Mouse (Mus musculus): ENCODE results near the gene Gnai2. TPM values are rescaled to one million over a fixed set of nuclear protein-coding genes. Genes with fewer than 3 reads are reported as not detected.
"Not testable (repeated sequence)": the region's sequence is repeated elsewhere in the genome, so short reads cannot be mapped to it uniquely, and the experiment has no call there.

The Gnai2 gene
- polyA plus RNA-seq (2016; fragmentation: Nextera tagmentation; extraction: Ambion mirVana): 359 and 404 TPM in 2 replicates

- H3K27me3 ChIP-seq (ENCODE audit: insufficient read depth, poor library complexity, severe bottlenecking): no peaks in the 10 kb centered on the region
- H3K4me1 ChIP-seq: peaks cover 67% of the 10 kb centered on the region
- peak within 1 kb of the TSS; percentile 84 for H3K4me3 ChIP-seq
- 3% methylated on average over 38 of the region's 38 CpGs for WGBS
- H3K9me3 ChIP-seq: no peaks in the 10 kb centered on the region
- 0 out of 2 replicates have a peak, but pooled peaks cover 9% of the 10 kb centered on the region for H3K36me3 ChIP-seq
- peak within 1 kb of the TSS; percentile 94 for H3K27ac ChIP-seq
- peak; percentile 99 for DNase-seq (ENCODE audit: low spot score)
Observed at GRCm38 (mm10) chr9:107635279-107636028, at the start of gene Gnai2. TSS of gene Gnai2 (minus strand) at chr9:107635367.

GRCm38 (mm10) chr9:107682405-107682804 is 47.2 kb upstream of the Gnai2 start:
- H3K4me3 ChIP-seq: no peak overlapping the region
- 89% methylated on average over 20 of the region's 20 CpGs for WGBS
- no peak for DNase-seq (ENCODE audit: low spot score)
- peaks cover 35% of the 10 kb centered on the region for H3K36me3 ChIP-seq
- no peak overlapping the region for H3K27ac ChIP-seq
- peaks cover 34% of the 10 kb centered on the region for H3K27me3 ChIP-seq (ENCODE audit: insufficient read depth, poor library complexity, severe bottlenecking)
- H3K9me3 ChIP-seq: no peaks in the 10 kb centered on the region
- peaks cover 20% of the 10 kb centered on the region for H3K4me1 ChIP-seq

GRCm38 (mm10) chr9:107679501-107679900 is 44.3 kb upstream of the Gnai2 start, which contains the start of gene Gnat1:
TSS of gene Gnat1 (minus strand) at chr9:107679712.
- Histone ChIP-seq H3K27me3 (ENCODE audit: insufficient read depth, poor library complexity, severe bottlenecking) (peaks cover 62% of the 10 kb centered on the region), H3K27ac (no peak within 1 kb of the TSS), H3K4me3 (no peak within 1 kb of the TSS), H3K4me1 (peaks cover 27% of the 10 kb centered on the region), H3K36me3 (peaks cover 23% of the 10 kb centered on the region), H3K9me3 (no peaks in the 10 kb centered on the region)
- 41% methylated on average over 5 of the region's 5 CpGs for WGBS
- no peak for DNase-seq (ENCODE audit: low spot score)

GRCm38 (mm10) chr9:107678861-107679260 is 43.7 kb upstream of the Gnai2 start:
- peaks cover 65% of the 10 kb centered on the region for H3K27me3 ChIP-seq (ENCODE audit: insufficient read depth, poor library complexity, severe bottlenecking)
- 84% methylated on average over 2 of the region's 2 CpGs for WGBS
- no peaks in the 10 kb centered on the region for H3K9me3 ChIP-seq

GRCm38 (mm10) chr9:107677819-107678526 is 42.8 kb upstream of the Gnai2 start:
- WGBS: 33% methylated on average over 14 of the region's 14 CpGs

More at GRCm38 (mm10) chr9:107678861-107679260, 43.7 kb upstream of the Gnai2 start:
- Histone ChIP-seq H3K27ac (no peak overlapping the region), H3K4me1 (peaks cover 26% of the 10 kb centered on the region), H3K4me3 (no peak overlapping the region), H3K36me3 (peaks cover 18% of the 10 kb centered on the region)
- DNase-seq (ENCODE audit: low spot score): no peak

DNA sequence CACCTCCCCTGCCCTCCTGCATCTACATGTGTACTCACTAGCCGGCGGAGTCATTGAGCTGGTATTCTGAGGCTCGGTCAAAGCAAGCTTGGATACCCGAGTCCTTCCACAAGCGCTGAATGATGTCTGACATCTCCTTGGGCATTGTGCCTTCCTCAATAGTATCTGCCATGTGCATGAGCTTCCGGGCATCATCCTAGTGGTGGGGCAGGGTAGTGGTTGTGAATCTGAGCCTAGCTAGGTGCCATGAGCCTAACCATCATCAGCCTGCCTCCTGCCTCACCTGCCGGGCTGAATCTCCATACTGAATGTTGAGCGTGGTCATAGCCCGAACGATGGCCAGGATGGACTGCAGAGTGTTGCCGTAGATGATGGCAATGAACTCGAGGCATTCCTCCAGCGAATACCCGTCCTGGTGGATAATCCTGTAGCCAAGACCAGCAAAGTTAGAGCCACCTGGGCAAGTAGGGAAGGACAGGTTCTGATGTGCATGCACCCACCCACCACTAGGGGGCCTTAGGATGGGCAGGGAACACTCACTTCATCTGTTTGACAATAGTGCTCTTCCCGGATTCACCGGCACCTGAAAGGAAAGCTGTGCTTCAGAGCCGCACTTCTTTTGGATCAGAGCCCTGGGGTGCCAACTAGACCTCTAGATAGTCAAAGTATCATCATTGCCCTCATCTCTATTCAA is 42.1 kb upstream of the Gnai2 start:
- Histone ChIP-seq H3K36me3 (peaks cover 3% of the 10 kb centered on the region; the same call in 1 of the 2 replicates), H3K4me1 (peaks cover 19% of the 10 kb centered on the region), H3K27me3 (ENCODE audit: insufficient read depth, poor library complexity, severe bottlenecking) (peaks cover 67% of the 10 kb centered on the region), H3K9me3 (no peaks in the 10 kb centered on the region), H3K27ac (no peak overlapping the region), H3K4me3 (no peak overlapping the region)
- 18% methylated on average over 17 of the region's 17 CpGs for WGBS
- DNase-seq (ENCODE audit: low spot score): no peak

More at GRCm38 (mm10) chr9:107677819-107678526, 42.8 kb upstream of the Gnai2 start:
- Histone ChIP-seq H3K27me3 (ENCODE audit: insufficient read depth, poor library complexity, severe bottlenecking) (peaks cover 67% of the 10 kb centered on the region), H3K4me1 (peaks cover 23% of the 10 kb centered on the region)
- H3K36me3 ChIP-seq; H3K4me3 ChIP-seq; H3K9me3 ChIP-seq; DNase-seq (ENCODE audit: low spot score); H3K27ac ChIP-seq: not testable (repeated sequence)

DNA sequence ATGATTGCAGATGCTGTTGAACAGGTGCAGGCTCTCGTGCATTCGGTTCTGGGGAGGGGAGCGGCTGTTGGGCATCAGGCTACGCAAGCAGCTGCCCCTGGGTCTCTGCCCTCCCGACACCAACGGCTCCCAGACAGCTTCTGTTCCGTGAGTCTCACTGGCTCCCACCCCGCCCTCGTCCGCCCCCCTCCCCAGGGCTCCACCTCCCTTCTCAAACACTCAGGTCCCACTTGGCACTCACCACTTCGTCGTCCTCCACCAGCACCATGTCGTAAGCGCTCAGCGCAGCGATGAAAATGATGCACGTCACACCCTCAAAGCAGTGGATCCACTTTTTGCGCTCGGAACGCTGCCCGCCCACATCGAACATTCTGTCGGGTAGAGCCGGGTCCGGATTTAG is 41.1 kb upstream of the Gnai2 start:
- H3K27ac ChIP-seq: peak overlapping the region; percentile 11; the same call in 1 of the 2 replicates
- no peaks in the 10 kb centered on the region for H3K9me3 ChIP-seq
- DNase-seq (ENCODE audit: low spot score): no peak
- peaks cover 19% of the 10 kb centered on the region for H3K4me1 ChIP-seq
- WGBS: 3% methylated on average over 25 of the region's 25 CpGs
- no peaks in the 10 kb centered on the region for H3K36me3 ChIP-seq
- peak overlapping the region; percentile 55 for H3K4me3 ChIP-seq
- peaks cover 67% of the 10 kb centered on the region for H3K27me3 ChIP-seq (ENCODE audit: insufficient read depth, poor library complexity, severe bottlenecking)

DNA sequence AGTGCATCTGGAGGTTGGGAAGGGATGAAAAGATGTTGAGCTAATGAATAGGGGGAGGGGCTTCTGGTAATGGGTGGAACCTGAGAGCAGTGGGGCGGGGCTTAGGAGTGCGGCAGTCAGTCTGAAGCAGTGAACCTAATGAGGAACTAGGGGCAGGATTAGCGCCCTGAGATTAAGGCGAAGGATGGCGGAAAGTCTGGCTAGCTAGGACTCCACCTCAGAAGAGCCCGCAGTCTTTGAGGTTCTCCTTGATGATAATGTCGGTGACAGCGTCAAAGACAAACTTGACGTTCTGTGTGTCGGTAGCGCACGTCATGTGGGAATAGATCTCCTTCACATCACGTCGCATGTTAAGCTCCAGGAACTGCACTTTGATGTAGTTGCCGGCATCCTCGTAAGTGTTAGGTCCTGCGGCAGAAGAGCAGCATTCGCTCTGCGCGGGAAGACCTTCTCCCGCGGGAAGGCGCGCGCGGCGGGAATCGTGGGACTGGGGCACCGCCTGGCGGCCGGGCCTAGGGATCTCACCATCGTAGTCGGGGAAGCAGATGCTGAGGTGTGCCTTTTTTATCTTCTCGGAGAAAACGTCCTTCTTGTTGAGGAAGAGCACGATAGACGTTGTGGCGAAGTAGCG is 40.6 kb upstream of the Gnai2 start:
- Histone ChIP-seq H3K27me3 (ENCODE audit: insufficient read depth, poor library complexity, severe bottlenecking) (peaks cover 64% of the 10 kb centered on the region), H3K27ac (peak overlapping the region; percentile 11; the same call in 1 of the 2 replicates), H3K4me1 (peaks cover 20% of the 10 kb centered on the region), H3K36me3 (no peaks in the 10 kb centered on the region), H3K4me3 (peak overlapping the region; percentile 55), H3K9me3 (no peaks in the 10 kb centered on the region)
- WGBS: under 1% methylated on average over 39 of the region's 39 CpGs
- DNase-seq (ENCODE audit: low spot score): peak; percentile 88

DNA sequence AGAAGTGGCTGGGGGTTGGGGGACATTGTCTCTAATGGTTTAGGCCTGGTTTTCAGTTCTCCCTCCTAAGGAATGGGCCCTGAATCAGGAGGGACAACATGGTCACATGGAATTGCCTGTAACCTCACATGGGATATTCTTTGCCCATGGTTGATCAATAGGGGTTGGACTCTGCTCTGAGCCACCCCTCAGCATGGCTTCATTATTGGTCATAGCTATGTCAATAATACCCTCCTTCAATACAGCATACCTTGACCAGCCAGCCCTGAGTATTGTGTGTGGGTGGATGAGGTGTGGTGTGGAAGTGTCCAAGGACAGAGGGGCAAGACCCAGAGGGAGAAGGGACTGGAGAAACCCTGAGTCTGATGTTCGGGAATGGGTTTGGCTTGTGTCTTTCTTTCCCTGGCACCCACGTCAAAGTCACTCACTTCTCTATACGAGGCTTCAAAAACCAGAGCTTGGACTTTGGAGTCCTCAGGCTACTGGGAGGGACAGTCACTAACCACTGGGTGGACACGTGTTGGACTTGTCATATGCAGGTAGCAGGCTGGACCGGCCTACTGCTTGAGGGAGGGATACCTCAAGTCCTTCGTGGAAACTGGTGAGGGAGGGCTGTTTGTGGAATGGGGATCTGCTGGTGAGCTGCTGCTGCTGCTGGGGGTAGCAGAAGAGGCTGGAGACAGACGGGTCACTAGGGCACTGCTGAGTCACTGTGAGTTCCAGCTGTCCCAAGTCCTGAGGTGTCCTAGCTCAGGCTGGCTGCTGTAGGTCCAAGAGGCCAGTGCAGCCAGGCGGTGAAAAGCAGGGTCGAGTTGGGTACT is 39.7 kb upstream of the Gnai2 start:
- H3K27ac ChIP-seq: no peak overlapping the region
- 57% methylated on average over 9 of the region's 9 CpGs for WGBS
- H3K4me1 ChIP-seq: peaks cover 30% of the 10 kb centered on the region
- DNase-seq (ENCODE audit: low spot score): no peak
- H3K36me3 ChIP-seq: no peaks in the 10 kb centered on the region
- H3K4me3 ChIP-seq: no peak overlapping the region
- no peaks in the 10 kb centered on the region for H3K9me3 ChIP-seq
- H3K27me3 ChIP-seq (ENCODE audit: insufficient read depth, poor library complexity, severe bottlenecking): peaks cover 56% of the 10 kb centered on the region

DNA sequence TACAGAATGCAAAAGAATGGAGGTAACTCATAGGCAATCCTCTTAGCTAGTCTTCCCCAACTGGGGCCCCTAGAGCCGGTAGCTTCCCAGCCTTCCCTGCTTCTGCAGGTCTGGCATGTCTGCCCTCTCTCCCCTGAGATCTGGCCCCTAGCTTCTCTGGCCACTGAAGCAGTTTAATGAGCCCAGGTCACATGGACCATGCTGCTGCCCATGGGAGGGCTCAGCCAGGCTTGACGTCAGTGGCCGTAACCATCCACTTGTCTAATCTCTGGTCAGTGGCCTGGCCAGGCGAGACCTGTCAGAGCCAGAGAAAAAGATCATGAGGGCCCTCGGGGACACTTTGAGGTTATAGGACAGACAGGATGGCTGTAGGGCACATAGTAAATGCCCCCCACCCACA is 35.1 kb upstream of the Gnai2 start:
- no peak for DNase-seq (ENCODE audit: low spot score)
- 25% methylated on average over 5 of the region's 5 CpGs for WGBS
- peaks cover 49% of the 10 kb centered on the region for H3K27me3 ChIP-seq (ENCODE audit: insufficient read depth, poor library complexity, severe bottlenecking)
- H3K36me3 ChIP-seq: no peaks in the 10 kb centered on the region
- H3K4me3 ChIP-seq: no peak overlapping the region
- no peaks in the 10 kb centered on the region for H3K9me3 ChIP-seq
- H3K4me1 ChIP-seq: peaks cover 54% of the 10 kb centered on the region
- H3K27ac ChIP-seq: peak overlapping the region; percentile 67

DNA sequence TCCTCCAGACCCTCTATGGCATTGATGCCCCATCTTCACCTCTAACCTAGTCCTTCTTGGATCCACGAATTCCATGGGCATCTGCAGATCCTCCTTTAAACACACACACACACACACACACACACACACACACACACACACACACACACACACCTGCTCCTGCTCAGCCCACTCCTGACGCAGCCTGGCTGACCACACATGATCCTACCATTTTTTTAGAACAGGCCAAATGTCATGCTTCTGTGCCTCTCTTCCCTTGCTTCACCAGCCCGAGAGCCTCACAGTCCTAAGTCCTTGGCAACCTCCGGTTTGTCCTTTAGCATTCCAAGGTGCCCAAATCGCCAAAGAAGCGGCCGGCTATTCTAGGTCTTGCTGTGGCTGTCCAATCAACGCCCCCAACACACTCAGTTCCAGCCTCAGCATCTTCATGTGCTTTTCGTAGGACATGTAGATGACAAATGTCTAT is 34.3 kb upstream of the Gnai2 start, which contains the start of gene Slc38a3:
TSS of gene Slc38a3 (minus strand) at position 51 of the 466 bp plus-strand sequence.
- WGBS: 84% methylated on average over 9 of the region's 9 CpGs
- H3K27ac ChIP-seq: peak within 1 kb of the TSS; percentile 80
- peaks cover 47% of the 10 kb centered on the region for H3K27me3 ChIP-seq (ENCODE audit: insufficient read depth, poor library complexity, severe bottlenecking)
- DNase-seq (ENCODE audit: low spot score): no peak
- no peaks in the 10 kb centered on the region for H3K36me3 ChIP-seq
- 0 out of 2 replicates have a peak within 1 kb of the TSS, but pooled peaks have one; percentile 8 for H3K4me3 ChIP-seq
- no peaks in the 10 kb centered on the region for H3K9me3 ChIP-seq
- peaks cover 53% of the 10 kb centered on the region for H3K4me1 ChIP-seq

All from heart, embryonic 10.5 days (tissue).